Mouse (Mus musculus): ENCODE data around the gene Ccdc7a.
"Not testable (repeated sequence)": the region's sequence is repeated elsewhere in the genome, so short reads cannot be mapped to it uniquely, and the experiment has no call there.

Ccdc7a gene

GRCm38 (mm10) chr8:129065417-129065816 lies at the start of gene Ccdc7a:
Gene Ccdc7a (minus strand): TSS chr8:129065517.
- DNase-seq, result not testable (repeated sequence)

GRCm38 (mm10) chr8:129066834-129067233 lies 1.5 kb upstream of the Ccdc7a start, which contains the start of gene Ccdc7b:
Gene Ccdc7b (plus strand): TSS chr8:129067134.
- not testable (repeated sequence) for DNase-seq

- DNase-seq, result no peak
Observed at GRCm38 (mm10) chr8:128991389-128991788, 73.9 kb downstream of the Ccdc7a start.

- peak; percentile 63 for DNase-seq
Observed at GRCm38 (mm10) chr8:128948941-128949340, 116.4 kb downstream of the Ccdc7a start.

- not testable (repeated sequence) for DNase-seq
Observed at GRCm38 (mm10) chr8:128941022-128941641, 124.2 kb downstream of the Ccdc7a start.

GRCm38 (mm10) chr8:128933446-128933845 lies 131.9 kb downstream of the Ccdc7a start:
- peak; percentile 76 for DNase-seq

- no peak for DNase-seq
Observed at GRCm38 (mm10) chr8:128882719-128883118, 182.6 kb downstream of the Ccdc7a start.

- no peak for DNase-seq
Observed at GRCm38 (mm10) chr8:128843749-128844148, 221.6 kb downstream of the Ccdc7a start.

GRCm38 (mm10) chr8:128812521-128812920 lies 252.8 kb downstream of the Ccdc7a start:
- no peak for DNase-seq

- no peak for DNase-seq
Observed at GRCm38 (mm10) chr8:128798594-128798993, 266.7 kb downstream of the Ccdc7a start, which contains the start of gene Gm3952. Gene Gm3952 (minus strand): TSS chr8:128798694.

- DNase-seq, result no peak
Observed at GRCm38 (mm10) chr8:128735692-128736091, 329.6 kb downstream of the Ccdc7a start.

GRCm38 (mm10) chr8:128734118-128734517 lies 331.2 kb downstream of the Ccdc7a start:
- DNase-seq, result no peak

- DNase-seq, result no peak
Observed at GRCm38 (mm10) chr8:128732254-128732653, 333.1 kb downstream of the Ccdc7a start.

- DNase-seq, result no peak
Observed at GRCm38 (mm10) chr8:128727213-128727612, 338.1 kb downstream of the Ccdc7a start.

GRCm38 (mm10) chr8:128724819-128725218 lies 340.5 kb downstream of the Ccdc7a start:
- DNase-seq, result no peak

- no peak for DNase-seq
Observed at GRCm38 (mm10) chr8:128716184-128716583, 349.1 kb downstream of the Ccdc7a start.

- peak; percentile 96 for DNase-seq
Observed at GRCm38 (mm10) chr8:128709261-128709660, 356.1 kb downstream of the Ccdc7a start.

- DNase-seq, result no peak
Observed at GRCm38 (mm10) chr8:128704836-128705235, 360.5 kb downstream of the Ccdc7a start.

- no peak for DNase-seq
Observed at GRCm38 (mm10) chr8:128704376-128704775, 360.9 kb downstream of the Ccdc7a start.

GRCm38 (mm10) chr8:128697945-128698344 lies 367.4 kb downstream of the Ccdc7a start:
- DNase-seq, result no peak

GRCm38 (mm10) chr8:128696701-128697397 lies 368.5 kb downstream of the Ccdc7a start:
- DNase-seq, result no peak

- DNase-seq, result no peak
Observed at GRCm38 (mm10) chr8:128690056-128690455, 375.3 kb downstream of the Ccdc7a start.

GRCm38 (mm10) chr8:128688679-128689078 lies 376.6 kb downstream of the Ccdc7a start:
- DNase-seq, result no peak

- no peak for DNase-seq
Observed at GRCm38 (mm10) chr8:128686429-128686990, 378.8 kb downstream of the Ccdc7a start.

Data from heart, adult 11 months (tissue).